Mouse (Mus musculus): ENCODE results near the gene Macc1.

DNA sequence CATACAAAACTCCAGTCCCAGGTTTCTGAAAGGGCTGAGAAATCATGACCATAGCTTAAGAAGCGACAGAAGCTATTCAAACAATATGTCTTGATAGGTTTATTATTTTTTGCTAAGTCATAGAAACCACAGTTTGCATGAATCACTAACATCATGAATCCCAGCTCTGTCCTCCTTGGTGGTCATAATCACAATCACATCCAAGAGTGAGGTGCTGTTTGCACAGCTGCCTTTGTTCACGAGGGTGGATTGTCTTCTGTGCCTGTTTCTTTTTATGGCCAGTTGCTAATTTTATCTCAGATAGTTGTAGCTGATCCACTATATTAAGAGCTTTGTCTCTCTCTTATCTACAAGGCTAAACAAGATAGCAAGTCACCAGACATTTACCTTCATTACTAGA lies 72.6 kb downstream of the Macc1 start:
- TF ChIP-seq CTCF (IDR thresholded peaks at IDR 0.05; ENCODE audit: low read depth, low read length) (no peak), TAL1 (conservative IDR thresholded peaks at IDR 0.05; ENCODE audit: low read depth, low read length) (no peak), GATA1 (IDR thresholded peaks at IDR 0.05; ENCODE audit: borderline replicate concordance, low read length) (no peak), POLR2AphosphoS5 (IDR thresholded peaks at IDR 0.05; ENCODE audit: insufficient replicate concordance, low read depth, low read length) (no peak)
